Mouse (Mus musculus) heart, postnatal 0 days (tissue): ENCODE data around the gene Gm21773. TPM values are rescaled to one million over a fixed set of nuclear protein-coding genes. Genes with fewer than 3 reads are reported as not detected.
"Not testable (repeated sequence)": the region's sequence is repeated elsewhere in the genome, so short reads cannot be mapped to it uniquely, and the experiment has no call there.

ENCODE experiments used
- ATAC-seq: fragments of 200-750 bp; cut with Nextera tagmentation; 2 replicates; pipeline ENCODE4 v1.8.0; 2017; ENCODE audit warnings: low read depth, moderate number of reproducible peaks, moderate library complexity; ENCODE audit not compliant: insufficient read depth
- DNase-seq: peaks from one replicate; pipeline ENCODE4 v3.0.0-alpha.2; 2016; ENCODE audit warnings: low spot score
- H3K27ac ChIP-seq: fragments of 300-500 bp; sonication (generic); 2 replicates; pipeline ENCODE4 v1.5.1; 2014; ENCODE audit warnings: low read depth, mild to moderate bottlenecking
- H3K27me3 ChIP-seq: fragments of 300-500 bp; sonication (generic); 2 replicates; pipeline ENCODE4 v1.6.1; 2014; ENCODE audit warnings: low read length, mixed read lengths; ENCODE audit not compliant: control insufficient read depth, insufficient read depth
- H3K36me3 ChIP-seq: fragments of 300-500 bp; sonication (generic); replicated peaks from 2 replicates; pipeline ENCODE4 v1.6.1; 2014; ENCODE audit warnings: low read length, mixed read lengths; ENCODE audit not compliant: control insufficient read depth, insufficient read depth
- H3K4me1 ChIP-seq: fragments of 300-500 bp; sonication (generic); 2 replicates; pipeline ENCODE4 v1.6.1; 2014; ENCODE audit warnings: antibody characterized with exemption; ENCODE audit not compliant: control insufficient read depth, insufficient read depth
- H3K4me2 ChIP-seq: fragments of 300-500 bp; sonication (generic); 2 replicates; pipeline ENCODE4 v1.6.1; 2014; ENCODE audit warnings: low read depth, mild to moderate bottlenecking, low read length, moderate library complexity
- H3K4me3 ChIP-seq: fragments of 300-500 bp; sonication (generic); 2 replicates; pipeline ENCODE4 v1.5.1; 2014; ENCODE audit warnings: low read depth, low read length
- H3K9ac ChIP-seq: fragments of 300-500 bp; sonication (generic); replicated peaks from 2 replicates; pipeline ENCODE4 v1.6.1; 2014; ENCODE audit warnings: low read depth, low read length, mixed read lengths
- H3K9me3 ChIP-seq: fragments of 300-500 bp; sonication (generic); replicated peaks from 2 replicates; pipeline ENCODE4 v1.6.1; 2016; ENCODE audit warnings: low read length; ENCODE audit not compliant: control insufficient read depth
- WGBS: fragments of 180-500 bp; shearing (Covaris S2); extraction: QIAGEN DNeasy Blood & Tissue Kit; methylation state at CpG from one replicate; pipeline ENCODE4 v1.1.7; 2014; 5-methylcytosine and 5-hydroxymethylcytosine counted together
- polyA plus RNA-seq: library from polyadenylated mRNA; unstranded; fragments of >200 nt; fragmentation: Nextera tagmentation; extraction: Ambion mirVana; gene quantifications from 2 replicates; pipeline ENCODE4 v1.2.1, GENCODE M21; 2015
- total RNA-seq: library from RNA; depleted of rRNA; stranded (reverse); fragments of >200 nt; gene quantifications from 2 replicates; pipeline ENCODE4 v1.2.3, GENCODE M21; 2014; ENCODE audit warnings: low replicate concordance; rRNA removed

Gene Gm21773
- total RNA-seq (not detected in 2 replicates), polyA plus RNA-seq (not detected in 2 replicates)

- not testable (repeated sequence) for ATAC-seq, H3K4me2 ChIP-seq, H3K27ac ChIP-seq, DNase-seq, H3K4me1 ChIP-seq, H3K27me3 ChIP-seq, H3K36me3 ChIP-seq, H3K9me3 ChIP-seq, H3K9ac ChIP-seq, H3K4me3 ChIP-seq
- no CpG with 5 or more reads among the region's 2 CpGs for WGBS
These were observed at the start of gene Gm21773 for GRCm38 (mm10) chrY:25309260-25309659. TSS of gene Gm21773 (minus strand) at chrY:25309360.
